Mouse (Mus musculus): ENCODE results near the gene Gm4763. TPM values are rescaled to one million over a fixed set of nuclear protein-coding genes. Genes with fewer than 3 reads are reported as not detected.
"Not testable (repeated sequence)": the region's sequence is repeated elsewhere in the genome, so short reads cannot be mapped to it uniquely, and the experiment has no call there.

Gene Gm4763
- polyA plus RNA-seq, 1 experiment from 2014 or later, result not detected

DNA sequence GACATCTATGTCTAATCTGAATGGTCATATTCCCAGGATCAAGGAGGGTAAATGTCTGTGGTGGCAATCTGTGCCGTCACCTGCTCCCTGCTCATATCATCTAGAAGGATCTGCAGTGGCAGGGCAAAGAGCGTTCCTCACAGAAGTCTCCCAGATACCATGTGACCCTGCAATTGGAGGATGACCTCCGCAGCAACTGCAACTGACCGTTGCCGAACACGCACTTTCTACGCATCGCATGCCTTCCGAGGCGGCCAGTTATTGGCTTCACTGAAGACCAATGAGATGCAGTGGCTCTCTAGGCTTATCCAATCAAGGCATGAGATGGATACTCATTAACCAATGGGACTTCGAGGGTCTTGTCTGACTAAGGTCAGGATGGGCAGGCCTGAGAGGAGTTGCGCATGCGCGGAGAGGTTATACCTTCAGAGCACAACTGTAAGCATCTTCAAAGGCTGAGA lies 17.8 kb downstream of the Gm4763 start, which contains the start of gene BC049730:
Gene BC049730, plus strand, starts transcription at position 411 of the 461 bp plus-strand sequence.
- Histone ChIP-seq H3K9me3 (no peaks in the 10 kb centered on the region), H3K4me3 (no peak within 1 kb of the TSS), H3K36me3 (replicated peaks) (no peaks in the 10 kb centered on the region), H3K4me1 (no peaks in the 10 kb centered on the region), H3K27ac (replicated peaks) (no peak within 1 kb of the TSS), H3K27me3 (replicated peaks; ENCODE audit: low read depth, poor library complexity, severe bottlenecking) (no peaks in the 10 kb centered on the region)
- 93% methylated on average over 14 of the region's 14 CpGs for WGBS
- no peak for DNase-seq (ENCODE audit: low spot score)

DNA sequence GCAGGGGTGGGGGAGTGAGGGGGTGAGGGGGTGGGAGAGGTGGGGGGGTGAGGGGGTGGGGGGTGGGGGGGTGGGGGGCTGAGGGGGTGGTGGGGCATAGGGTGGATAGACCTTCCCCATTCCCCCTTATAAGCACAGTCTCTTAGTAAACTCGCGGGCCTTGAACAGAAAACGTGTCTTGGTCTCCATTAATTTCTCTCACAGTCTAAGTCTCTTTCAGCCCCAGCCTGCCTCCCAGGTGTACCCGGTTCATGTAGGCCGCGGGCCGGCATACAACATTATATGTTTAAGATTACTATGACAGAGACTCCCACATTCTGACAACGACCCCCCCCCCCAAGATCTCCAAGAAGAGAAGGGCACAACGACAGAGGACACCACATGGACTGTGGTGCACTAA lies 23.9 kb downstream of the Gm4763 start:
- H3K27me3 ChIP-seq (replicated peaks; ENCODE audit: low read depth, poor library complexity, severe bottlenecking); H3K4me3 ChIP-seq; H3K4me1 ChIP-seq; H3K36me3 ChIP-seq (replicated peaks); DNase-seq (ENCODE audit: low spot score); H3K9me3 ChIP-seq; H3K27ac ChIP-seq (replicated peaks): not testable (repeated sequence)
- WGBS, result 80% methylated on average over 9 of the region's 9 CpGs

DNA sequence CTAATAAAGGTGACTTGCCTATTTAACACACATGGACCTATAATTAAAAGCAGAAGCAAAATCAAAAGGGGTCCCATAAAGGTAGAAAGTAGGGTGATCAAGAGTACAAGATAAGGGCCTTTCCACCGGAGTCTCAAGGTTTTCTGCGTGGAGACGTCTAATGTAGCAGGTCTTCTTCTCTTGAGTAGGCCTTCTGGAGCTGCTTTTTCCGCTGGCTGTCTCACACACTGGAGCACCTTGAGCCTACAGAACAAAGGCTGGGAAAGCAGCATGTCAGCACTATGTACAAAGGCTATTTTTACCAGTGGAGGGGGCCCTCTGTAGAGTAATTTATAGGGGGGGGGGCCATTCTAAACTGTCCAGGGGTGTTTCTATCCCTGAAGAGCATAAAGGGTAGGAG lies 28.8 kb downstream of the Gm4763 start:
- H3K9me3 ChIP-seq; H3K27me3 ChIP-seq (replicated peaks; ENCODE audit: low read depth, poor library complexity, severe bottlenecking); H3K4me3 ChIP-seq; H3K4me1 ChIP-seq; H3K27ac ChIP-seq (replicated peaks); H3K36me3 ChIP-seq (replicated peaks); DNase-seq (ENCODE audit: low spot score): not testable (repeated sequence)
- WGBS, result 86% methylated on average over 4 of the region's 4 CpGs

DNA sequence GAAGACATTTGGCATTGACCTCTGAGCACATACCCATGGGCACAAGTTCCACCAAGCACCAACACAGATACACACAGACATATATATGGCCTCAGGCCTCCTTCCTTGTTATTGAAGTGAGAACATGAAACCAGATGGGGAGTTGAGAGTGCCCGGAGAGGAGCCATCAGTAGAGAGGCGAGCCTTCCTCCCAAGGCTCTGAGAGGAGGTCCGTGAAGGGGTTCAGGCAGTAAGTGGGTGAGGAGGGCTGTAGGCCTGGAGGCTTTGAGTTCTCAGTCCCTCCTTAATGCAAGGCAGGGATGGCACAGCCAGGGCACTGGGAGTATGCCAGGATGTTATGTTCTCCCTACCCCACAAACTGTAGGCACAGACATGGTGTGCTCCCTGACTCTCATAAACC lies 34.0 kb downstream of the Gm4763 start:
- WGBS, result 81% methylated on average over 3 of the region's 3 CpGs
- H3K4me3 ChIP-seq, result not testable (repeated sequence)

DNA sequence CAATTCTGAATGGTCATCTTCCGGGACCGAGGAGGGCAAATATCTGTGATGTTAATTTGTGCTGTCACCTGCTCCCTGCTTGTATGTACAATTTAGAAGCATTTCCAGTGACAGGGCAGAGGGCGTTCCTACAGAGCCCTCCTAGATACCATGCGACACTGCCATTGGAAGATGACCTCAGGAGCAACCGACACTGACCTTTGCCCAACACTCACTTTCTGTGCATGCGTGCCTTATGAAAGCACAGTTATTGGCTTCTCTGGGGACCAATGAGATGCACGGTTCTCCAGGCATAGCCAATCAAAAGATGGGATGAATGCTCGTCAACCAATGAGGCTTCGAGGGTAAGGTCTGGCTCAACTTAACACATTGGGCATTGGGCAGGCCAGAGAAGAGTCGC lies 39.2 kb downstream of the Gm4763 start:
- not testable (repeated sequence) for H3K36me3 ChIP-seq (replicated peaks); H3K27ac ChIP-seq (replicated peaks); DNase-seq (ENCODE audit: low spot score); H3K4me3 ChIP-seq; H3K9me3 ChIP-seq; H3K27me3 ChIP-seq (replicated peaks; ENCODE audit: low read depth, poor library complexity, severe bottlenecking); H3K4me1 ChIP-seq
- WGBS, result 92% methylated on average over 10 of the region's 10 CpGs

More for the DNA sequence above, 34.0 kb downstream of the Gm4763 start:
- not testable (repeated sequence) for DNase-seq (ENCODE audit: low spot score); H3K4me1 ChIP-seq; H3K27ac ChIP-seq (replicated peaks); H3K36me3 ChIP-seq (replicated peaks); H3K9me3 ChIP-seq; H3K27me3 ChIP-seq (replicated peaks; ENCODE audit: low read depth, poor library complexity, severe bottlenecking)

DNA sequence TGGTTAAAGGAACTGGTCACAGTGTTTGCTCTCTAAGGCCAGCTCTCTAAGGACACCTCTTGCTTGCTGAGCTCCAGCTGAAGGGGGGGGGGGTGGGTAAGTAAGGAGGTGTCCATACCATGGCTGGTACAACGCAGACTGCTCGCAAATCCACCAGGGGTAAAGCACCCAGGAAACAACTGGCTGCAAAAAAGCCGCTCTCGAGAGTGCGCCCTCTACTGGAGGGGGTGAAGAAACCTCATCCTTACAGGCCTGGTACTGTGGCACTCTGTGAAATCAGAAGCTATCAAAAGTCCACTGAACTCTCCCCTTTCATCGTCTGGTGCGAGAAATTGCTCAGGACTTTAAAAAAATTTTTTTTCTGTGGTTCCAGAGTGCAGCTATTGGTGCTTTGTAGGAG lies 42.6 kb downstream of the Gm4763 start:
- 77% methylated on average over 7 of the region's 7 CpGs for WGBS
- not testable (repeated sequence) for H3K4me1 ChIP-seq; H3K27ac ChIP-seq (replicated peaks); H3K27me3 ChIP-seq (replicated peaks; ENCODE audit: low read depth, poor library complexity, severe bottlenecking); H3K9me3 ChIP-seq; H3K4me3 ChIP-seq; DNase-seq (ENCODE audit: low spot score); H3K36me3 ChIP-seq (replicated peaks)

DNA sequence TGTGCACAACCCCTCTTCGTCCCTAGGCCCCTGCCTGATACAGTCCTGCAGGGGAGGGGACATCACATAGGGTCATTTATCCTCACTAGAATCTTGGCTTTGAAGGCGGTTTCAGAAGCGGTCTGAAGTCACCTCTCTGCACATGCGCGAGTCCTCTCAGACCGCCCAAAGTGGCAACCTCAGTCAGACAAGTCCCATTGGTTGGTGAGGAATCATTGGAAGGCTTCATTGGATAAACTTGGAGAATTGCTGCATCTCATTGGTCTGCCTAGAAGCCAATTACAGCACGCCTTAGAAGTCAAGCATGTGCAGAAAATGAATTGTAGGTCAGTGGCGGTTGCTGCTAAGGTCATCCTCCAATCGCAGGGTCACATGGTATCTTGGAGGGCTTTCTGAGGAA lies 50.1 kb downstream of the Gm4763 start, which contains the start of gene Tex101:
Gene Tex101, minus strand, starts transcription at position 101 of the 400 bp plus-strand sequence.
- 87% methylated on average over 9 of the region's 9 CpGs for WGBS
- Histone ChIP-seq H3K27ac (replicated peaks) (no peak within 1 kb of the TSS), H3K4me3 (no peak within 1 kb of the TSS), H3K9me3 (no peaks in the 10 kb centered on the region), H3K36me3 (replicated peaks) (no peaks in the 10 kb centered on the region), H3K27me3 (replicated peaks; ENCODE audit: low read depth, poor library complexity, severe bottlenecking) (no peaks in the 10 kb centered on the region), H3K4me1 (no peaks in the 10 kb centered on the region)
- no peak for DNase-seq (ENCODE audit: low spot score)

DNA sequence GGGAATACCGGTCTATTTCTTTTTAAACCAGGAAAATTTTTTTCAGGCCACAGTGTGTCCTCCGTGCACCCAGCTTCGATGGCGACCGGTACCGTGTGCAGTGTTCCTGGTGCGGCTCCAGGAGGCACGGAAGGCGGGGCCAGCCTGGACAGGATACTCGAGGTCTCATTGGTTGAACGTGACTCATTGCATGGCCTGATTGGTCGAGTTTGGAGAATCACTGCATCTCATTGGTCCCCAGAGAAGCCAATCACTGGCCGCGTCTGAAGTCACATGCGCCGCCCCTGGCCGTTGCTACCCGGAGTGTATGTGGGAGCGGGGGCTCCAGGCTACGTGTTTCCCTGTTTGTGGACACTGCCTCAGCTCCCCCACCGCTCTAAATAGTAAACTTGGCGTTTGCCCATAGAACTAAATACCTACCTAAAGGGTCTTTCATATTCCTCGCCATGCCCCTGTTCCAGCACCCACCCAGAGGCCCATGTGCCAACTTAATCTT lies 54.7 kb downstream of the Gm4763 start:
- Histone ChIP-seq H3K27ac (replicated peaks) (no peak overlapping the region), H3K4me1 (no peaks in the 10 kb centered on the region), H3K9me3 (no peaks in the 10 kb centered on the region), H3K27me3 (replicated peaks; ENCODE audit: low read depth, poor library complexity, severe bottlenecking) (no peaks in the 10 kb centered on the region), H3K36me3 (replicated peaks) (no peaks in the 10 kb centered on the region), H3K4me3 (no peak overlapping the region)
- 91% methylated on average over 23 of the region's 23 CpGs for WGBS
- no peak for DNase-seq (ENCODE audit: low spot score)

Other genes starting within 250 kb of the Gm4763 start
- 5.0 and 5.7 TPM in 2 replicates for gene Cadm4, start 244.9 kb downstream of the Gm4763 start, polyA plus RNA-seq (2016; fragmentation: Nextera tagmentation; extraction: Ambion mirVana)
- 100.0 and 110 TPM in 2 replicates for gene Zfp428, start 219.9 kb downstream of the Gm4763 start, polyA plus RNA-seq (2016; fragmentation: Nextera tagmentation; extraction: Ambion mirVana)
- gene AC161166.1, start 214.5 kb downstream of the Gm4763 start, polyA plus RNA-seq (2016; fragmentation: Nextera tagmentation; extraction: Ambion mirVana), result 1.2 TPM in 2 replicates
- 8.2 and 8.9 TPM in 2 replicates for gene Irgq, start 196.2 kb downstream of the Gm4763 start, polyA plus RNA-seq (2016; fragmentation: Nextera tagmentation; extraction: Ambion mirVana)
- not detected in 2 replicates for gene Pinlyp, start 180.8 kb downstream of the Gm4763 start, polyA plus RNA-seq (2016; fragmentation: Nextera tagmentation; extraction: Ambion mirVana)
- 169 TPM in 2 replicates for gene Xrcc1, start 180.6 kb downstream of the Gm4763 start, polyA plus RNA-seq (2016; fragmentation: Nextera tagmentation; extraction: Ambion mirVana)
- gene Ethe1, start 139.4 kb downstream of the Gm4763 start, polyA plus RNA-seq (2016; fragmentation: Nextera tagmentation; extraction: Ambion mirVana), result 26.3 and 27.3 TPM in 2 replicates
- 2.0 and 2.1 TPM in 2 replicates for gene Zfp575, start 139.3 kb downstream of the Gm4763 start, polyA plus RNA-seq (2016; fragmentation: Nextera tagmentation; extraction: Ambion mirVana)
- 0.10 TPM in 1 of 2 replicates, not detected in the other for gene Phldb3, start 116.1 kb downstream of the Gm4763 start, polyA plus RNA-seq (2016; fragmentation: Nextera tagmentation; extraction: Ambion mirVana)
- gene Lypd3, start 90.4 kb downstream of the Gm4763 start, polyA plus RNA-seq (2016; fragmentation: Nextera tagmentation; extraction: Ambion mirVana), result 1.1 and 1.5 TPM in 2 replicates
- gene Tex101, start 50.2 kb downstream of the Gm4763 start, polyA plus RNA-seq (2016; fragmentation: Nextera tagmentation; extraction: Ambion mirVana), result not detected in 2 replicates
- not detected in 2 replicates for gene BC049730, start 17.7 kb downstream of the Gm4763 start, polyA plus RNA-seq (2016; fragmentation: Nextera tagmentation; extraction: Ambion mirVana)
- gene Cd177, start 33.4 kb upstream of the Gm4763 start, polyA plus RNA-seq (2016; fragmentation: Nextera tagmentation; extraction: Ambion mirVana), result 0.06 TPM in 1 of 2 replicates, not detected in the other
- gene Ceacam10, start 50.3 kb upstream of the Gm4763 start, polyA plus RNA-seq (2016; fragmentation: Nextera tagmentation; extraction: Ambion mirVana), result 0.14 TPM in 1 of 2 replicates, not detected in the other
- 14.4 and 18.5 TPM in 2 replicates for gene Gm9844, start 135.3 kb upstream of the Gm4763 start, polyA plus RNA-seq (2016; fragmentation: Nextera tagmentation; extraction: Ambion mirVana)
- gene Lypd4, start 143.0 kb upstream of the Gm4763 start, polyA plus RNA-seq (2016; fragmentation: Nextera tagmentation; extraction: Ambion mirVana), result not detected in 2 replicates
- gene Dmrtc2, start 143.1 kb upstream of the Gm4763 start, polyA plus RNA-seq (2016; fragmentation: Nextera tagmentation; extraction: Ambion mirVana), result not detected in 2 replicates
- gene Rps19, start 157.5 kb upstream of the Gm4763 start, polyA plus RNA-seq (2016; fragmentation: Nextera tagmentation; extraction: Ambion mirVana), result 2,181 and 2,235 TPM in 2 replicates
- gene Cd79a, start 170.5 kb upstream of the Gm4763 start, polyA plus RNA-seq (2016; fragmentation: Nextera tagmentation; extraction: Ambion mirVana), result 0.26 and 0.40 TPM in 2 replicates
- 79.9 and 87.0 TPM in 2 replicates for gene Arhgef1, start 176.0 kb upstream of the Gm4763 start, polyA plus RNA-seq (2016; fragmentation: Nextera tagmentation; extraction: Ambion mirVana)
- gene Gm4881, start 217.6 kb upstream of the Gm4763 start, polyA plus RNA-seq (2016; fragmentation: Nextera tagmentation; extraction: Ambion mirVana), result 0.17 TPM in 1 of 2 replicates, not detected in the other
- gene Rabac1, start 245.8 kb upstream of the Gm4763 start, polyA plus RNA-seq (2016; fragmentation: Nextera tagmentation; extraction: Ambion mirVana), result 69.5 and 76.1 TPM in 2 replicates